Mouse (Mus musculus): ENCODE data around the gene Adprm.
A peak's percentile ranks its signal among the peaks of the same experiment; 100 is the strongest.
"Not testable (repeated sequence)": the region's sequence is repeated elsewhere in the genome, so short reads cannot be mapped to it uniquely, and the experiment has no call there.

Adprm gene

GRCm38 (mm10) chr11:67052321-67052952 lies at the start of gene Adprm, which contains the start of gene Sco1:
Adprm (minus strand) TSS chr11:67052594.
Sco1 (plus strand) TSS chr11:67052670.
- DNase-seq (ENCODE audit: low spot score) = peak; percentile 87

- DNase-seq (ENCODE audit: low spot score) = peak; percentile 41
Measured at GRCm38 (mm10) chr11:67101713-67102112, 49.3 kb upstream of the Adprm start.

GRCm38 (mm10) chr11:67100169-67100568 lies 47.8 kb upstream of the Adprm start:
- DNase-seq (ENCODE audit: low spot score) = peak; percentile 53

- DNase-seq (ENCODE audit: low spot score) = no peak
Measured at GRCm38 (mm10) chr11:67099241-67099640, 46.8 kb upstream of the Adprm start.

GRCm38 (mm10) chr11:67098427-67098826 lies 46.0 kb upstream of the Adprm start:
- peak; percentile 60 for DNase-seq (ENCODE audit: low spot score)

- no peak for DNase-seq (ENCODE audit: low spot score)
Measured at GRCm38 (mm10) chr11:67097709-67098108, 45.3 kb upstream of the Adprm start.

- DNase-seq (ENCODE audit: low spot score) = no peak
Measured at GRCm38 (mm10) chr11:67094470-67094869, 42.1 kb upstream of the Adprm start.

- DNase-seq (ENCODE audit: low spot score) = no peak
Measured at GRCm38 (mm10) chr11:67093652-67094051, 41.3 kb upstream of the Adprm start.

- DNase-seq (ENCODE audit: low spot score) = no peak
Measured at GRCm38 (mm10) chr11:67093201-67093600, 40.8 kb upstream of the Adprm start.

GRCm38 (mm10) chr11:67092354-67092753 lies 40.0 kb upstream of the Adprm start:
- DNase-seq (ENCODE audit: low spot score) = not testable (repeated sequence)

GRCm38 (mm10) chr11:67087225-67087624 lies 34.8 kb upstream of the Adprm start:
- DNase-seq (ENCODE audit: low spot score) = no peak

GRCm38 (mm10) chr11:67086467-67087164 lies 34.2 kb upstream of the Adprm start:
- no peak for DNase-seq (ENCODE audit: low spot score)

- peak; percentile 78 for DNase-seq (ENCODE audit: low spot score)
Measured at GRCm38 (mm10) chr11:67085489-67085888, 33.1 kb upstream of the Adprm start.

- DNase-seq (ENCODE audit: low spot score) = no peak
Measured at GRCm38 (mm10) chr11:67083712-67084340, 31.4 kb upstream of the Adprm start.

- DNase-seq (ENCODE audit: low spot score) = no peak
Measured at GRCm38 (mm10) chr11:67083239-67083638, 30.8 kb upstream of the Adprm start.

- DNase-seq (ENCODE audit: low spot score) = no peak
Measured at GRCm38 (mm10) chr11:67082793-67083192, 30.4 kb upstream of the Adprm start.

- DNase-seq (ENCODE audit: low spot score) = no peak
Measured at GRCm38 (mm10) chr11:67082188-67082587, 29.8 kb upstream of the Adprm start.

- no peak for DNase-seq (ENCODE audit: low spot score)
Measured at GRCm38 (mm10) chr11:67081125-67081649, 28.8 kb upstream of the Adprm start.

- DNase-seq (ENCODE audit: low spot score) = peak; percentile 59
Measured at GRCm38 (mm10) chr11:67080168-67080567, 27.8 kb upstream of the Adprm start.

GRCm38 (mm10) chr11:67079740-67080139 lies 27.3 kb upstream of the Adprm start:
- no peak for DNase-seq (ENCODE audit: low spot score)

GRCm38 (mm10) chr11:67078888-67079287 lies 26.5 kb upstream of the Adprm start:
- no peak for DNase-seq (ENCODE audit: low spot score)

- no peak for DNase-seq (ENCODE audit: low spot score)
Measured at GRCm38 (mm10) chr11:67078000-67078399, 25.6 kb upstream of the Adprm start, which contains the start of gene Myh3. Myh3 (plus strand) TSS chr11:67078300.

GRCm38 (mm10) chr11:67077435-67077834 lies 25.0 kb upstream of the Adprm start:
- DNase-seq (ENCODE audit: low spot score) = no peak
